Mouse (Mus musculus) megakaryocyte, adult 5-6 weeks (primary cell): Measurements from ENCODE around the gene Pde3a. TPM values are rescaled to one million over a fixed set of nuclear protein-coding genes. Genes with fewer than 3 reads are reported as not detected.
"Not testable (repeated sequence)": the region's sequence is repeated elsewhere in the genome, so short reads cannot be mapped to it uniquely, and the experiment has no call there.

Experiments used
- ATAC-seq: 2 replicates; pipeline ENCODE4 v1.8.0; 2016; ENCODE audit warnings: mild to moderate bottlenecking, inconsistent platforms; ENCODE audit not compliant: poor library complexity, severe bottlenecking
- total RNA-seq, 2 experiments: library from RNA; stranded (forward) in 1 of 2; stranded (reverse) in 1 of 2; fragments of 153-499, 151-499 nt in 1 of 2; fragments of 221-1000, 200-1000 nt in 1 of 2; gene quantifications; 2 replicates each; pipeline versions ENCODE4 v1.2.3 to v1.2.4; 2015 to 2017

Gene Pde3a
- total RNA-seq, 2 experiments from 2014 or later, result not detected

DNA sequence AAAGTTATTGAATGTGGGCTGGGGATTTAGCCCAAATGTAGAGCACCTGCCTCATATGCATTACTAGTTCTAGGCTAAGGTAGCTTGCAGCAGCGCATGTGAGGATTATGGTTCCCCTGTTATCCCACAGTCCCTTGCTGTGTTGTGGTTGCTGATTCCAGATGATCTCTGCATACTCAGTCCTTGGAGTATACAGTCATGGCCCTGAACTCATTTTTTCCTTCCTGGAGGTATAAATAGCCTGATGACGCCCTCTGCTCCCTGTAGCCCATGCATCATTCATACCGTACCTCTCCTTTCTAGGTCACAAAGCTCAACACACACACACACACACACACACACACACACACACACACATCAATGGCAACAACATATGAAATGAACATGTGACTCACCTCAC, 72.2 kb downstream of the Pde3a start:
- no peak for ATAC-seq

DNA sequence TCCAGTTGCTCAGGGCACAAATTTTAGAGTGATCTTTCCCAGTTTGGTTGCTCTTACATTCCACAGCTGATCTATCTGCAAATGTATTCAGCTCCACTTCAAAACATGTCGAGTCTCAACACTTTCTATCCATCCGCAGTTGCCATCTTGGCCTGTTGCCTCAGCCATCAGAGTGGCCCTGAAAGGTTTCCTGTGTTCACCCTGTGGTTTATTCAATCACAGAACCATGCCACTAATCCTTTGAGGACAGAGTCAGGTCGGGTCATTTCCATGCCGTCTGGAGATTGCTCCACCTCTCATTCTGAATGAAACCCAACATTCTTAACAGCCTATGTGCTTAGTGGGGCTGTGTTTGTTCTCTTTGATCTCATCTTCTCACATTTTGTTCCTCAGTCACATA, 73.9 kb downstream of the Pde3a start:
- ATAC-seq, result no peak

DNA sequence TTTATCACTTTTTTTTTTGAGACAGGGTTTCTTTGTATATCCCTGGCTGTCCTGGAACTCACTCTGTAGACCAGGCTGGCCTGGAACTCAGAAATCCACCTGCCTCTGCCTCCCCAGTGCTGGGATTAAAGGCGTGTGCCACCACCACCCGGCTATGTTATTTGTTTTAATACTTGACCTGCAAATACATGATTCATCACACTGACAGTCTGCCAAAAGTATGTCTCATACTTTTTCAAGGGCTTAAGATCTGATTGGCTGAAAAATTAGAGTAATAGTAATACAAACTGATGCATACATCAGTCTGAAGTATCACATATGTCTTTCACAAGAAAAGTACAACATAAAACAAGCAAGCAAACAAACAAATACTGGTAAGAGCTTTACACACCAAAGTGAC, 78.1 kb downstream of the Pde3a start:
- ATAC-seq, result not testable (repeated sequence)

DNA sequence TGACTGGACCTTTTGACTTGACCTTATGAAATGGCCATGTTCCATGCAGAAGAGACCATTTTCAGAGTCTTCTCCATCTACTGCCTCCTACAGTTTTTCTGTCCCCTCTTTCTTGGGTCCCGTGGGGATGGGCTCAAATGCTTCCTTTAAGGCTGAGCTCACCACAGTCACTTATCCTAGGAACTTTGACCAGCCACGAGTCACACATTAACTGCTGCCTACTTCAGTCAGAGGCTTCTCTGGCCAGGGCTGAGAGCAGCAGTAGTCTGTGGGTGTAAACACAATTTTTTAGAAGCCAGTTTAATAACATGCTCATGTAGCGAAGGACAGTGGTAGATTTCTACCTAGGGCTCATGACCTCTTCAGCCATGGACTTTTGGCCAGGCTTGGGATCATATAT, 79.0 kb downstream of the Pde3a start:
- ATAC-seq, result no peak

GRCm38 (mm10) chr6:141331464-141331863, 82.4 kb downstream of the Pde3a start:
- ATAC-seq, result no peak

DNA sequence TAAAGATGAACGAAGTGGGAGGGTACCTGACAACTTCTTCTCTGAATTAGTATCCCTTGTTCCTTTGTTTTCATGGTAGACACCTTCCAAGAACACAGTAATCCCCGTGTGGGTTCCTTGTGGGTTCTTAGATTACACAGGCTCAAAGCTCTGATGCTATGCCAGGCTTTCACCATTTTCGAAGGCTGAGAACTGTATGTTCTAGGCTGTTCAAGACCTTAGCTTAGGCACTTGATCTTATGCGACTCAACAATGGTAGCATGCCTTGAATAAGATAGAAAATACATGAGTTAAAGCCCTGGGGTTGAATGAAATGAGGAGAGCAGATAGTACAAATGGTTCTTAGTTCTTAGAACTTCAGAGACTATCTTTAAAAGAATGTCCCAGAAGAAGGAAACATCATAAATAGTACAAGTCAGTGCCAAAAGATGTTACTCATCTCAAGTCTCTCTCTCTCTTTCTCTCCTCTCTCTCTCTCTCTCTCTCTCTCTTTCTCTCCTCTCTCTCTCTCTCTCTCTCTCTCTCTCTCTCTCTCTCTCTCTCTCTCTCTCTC, 83.6 kb downstream of the Pde3a start:
- ATAC-seq, result no peak

DNA sequence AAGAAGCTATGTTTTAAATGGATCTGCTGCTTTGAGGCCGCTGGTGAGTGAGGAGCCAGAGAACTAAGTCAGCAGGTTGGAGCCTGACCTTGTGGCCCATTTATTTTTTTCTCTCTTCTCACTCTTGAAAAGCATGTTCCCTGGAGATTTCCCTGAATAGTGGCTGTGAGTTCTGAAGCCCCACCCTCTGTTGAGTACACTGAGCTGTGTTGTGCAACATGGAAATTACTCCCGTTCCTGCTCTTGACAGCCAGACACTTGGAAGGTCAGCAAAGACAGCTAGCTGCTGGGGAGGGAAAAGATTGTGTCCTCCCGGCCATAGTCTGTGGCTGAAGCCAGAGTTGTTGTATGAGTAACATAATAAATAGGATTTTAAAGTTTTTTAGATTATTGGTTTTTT, 84.2 kb downstream of the Pde3a start:
- ATAC-seq, result no peak

- no peak for ATAC-seq
Measured at GRCm38 (mm10) chr6:141335878-141336277, 86.8 kb downstream of the Pde3a start.

DNA sequence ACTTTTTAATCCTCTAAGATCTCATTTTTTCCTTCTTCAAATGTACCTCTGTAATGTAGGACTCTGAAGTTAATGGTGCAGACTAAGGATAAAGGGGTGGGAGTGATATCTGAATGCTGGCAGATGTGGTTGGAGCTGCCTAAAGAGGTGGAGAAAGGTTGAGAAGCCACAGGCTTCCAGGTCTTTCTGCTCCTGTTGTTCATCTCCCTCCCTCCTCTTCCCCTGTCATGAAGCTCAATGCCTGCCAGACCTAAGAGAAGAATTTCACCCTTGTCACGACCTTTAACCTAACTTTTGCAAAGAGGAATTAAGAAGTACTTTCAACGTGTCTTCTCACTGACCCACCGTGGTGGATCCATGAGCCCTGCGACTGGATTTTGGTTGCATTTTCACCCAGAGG, 87.4 kb downstream of the Pde3a start:
- no peak for ATAC-seq

DNA sequence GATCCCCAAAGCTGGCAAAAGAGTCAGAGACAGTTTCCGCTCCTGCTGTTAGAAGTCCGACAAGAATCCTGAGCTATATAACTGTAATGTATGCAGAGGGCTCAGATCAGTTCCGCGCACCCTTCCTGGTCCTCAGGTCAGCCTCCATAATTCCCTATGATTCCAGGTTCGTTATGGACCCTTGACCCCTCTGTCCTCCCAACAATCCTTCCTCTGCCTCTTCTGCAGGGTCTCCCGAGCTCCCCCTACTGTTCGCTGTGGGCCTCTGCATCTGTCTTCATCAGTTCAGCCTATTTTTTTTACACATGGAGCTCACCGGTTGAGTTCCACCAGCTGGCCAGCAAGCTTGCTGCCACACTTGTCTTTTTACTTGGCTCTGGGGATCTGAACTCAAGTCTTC, 88.6 kb downstream of the Pde3a start:
- peak; percentile 81 for ATAC-seq

GRCm38 (mm10) chr6:141341385-141341784, 92.3 kb downstream of the Pde3a start:
- ATAC-seq, result no peak

GRCm38 (mm10) chr6:141347870-141348269, 98.8 kb downstream of the Pde3a start:
- no peak for ATAC-seq

GRCm38 (mm10) chr6:141348542-141348941, 99.5 kb downstream of the Pde3a start:
- no peak for ATAC-seq

GRCm38 (mm10) chr6:141350261-141350660, 101.2 kb downstream of the Pde3a start:
- ATAC-seq, result no peak

- no peak for ATAC-seq
Measured at GRCm38 (mm10) chr6:141352277-141352676, 103.2 kb downstream of the Pde3a start.

DNA sequence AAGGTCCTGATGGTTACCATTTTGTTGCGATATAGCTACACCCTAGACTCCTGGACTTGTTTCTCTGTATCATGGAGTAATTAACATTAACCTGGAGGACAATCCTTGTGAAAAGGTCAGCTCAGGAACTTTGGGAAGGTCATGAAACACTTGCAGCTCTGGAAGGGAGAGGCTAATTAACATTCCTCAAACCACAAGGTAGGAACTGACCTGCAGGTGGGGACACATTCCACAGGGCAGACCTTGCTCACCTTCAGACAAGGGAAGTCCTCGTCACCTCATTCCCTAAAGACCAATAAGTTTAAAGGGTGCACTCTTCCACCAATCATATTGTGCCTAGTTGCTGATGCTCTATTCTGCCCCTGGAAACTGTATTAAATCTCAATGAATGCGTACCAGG, 114.6 kb downstream of the Pde3a start:
- no peak for ATAC-seq

- no peak for ATAC-seq
Measured at GRCm38 (mm10) chr6:141367037-141367436, 118.0 kb downstream of the Pde3a start.

GRCm38 (mm10) chr6:141372697-141373096, 123.6 kb downstream of the Pde3a start:
- ATAC-seq, result no peak

DNA sequence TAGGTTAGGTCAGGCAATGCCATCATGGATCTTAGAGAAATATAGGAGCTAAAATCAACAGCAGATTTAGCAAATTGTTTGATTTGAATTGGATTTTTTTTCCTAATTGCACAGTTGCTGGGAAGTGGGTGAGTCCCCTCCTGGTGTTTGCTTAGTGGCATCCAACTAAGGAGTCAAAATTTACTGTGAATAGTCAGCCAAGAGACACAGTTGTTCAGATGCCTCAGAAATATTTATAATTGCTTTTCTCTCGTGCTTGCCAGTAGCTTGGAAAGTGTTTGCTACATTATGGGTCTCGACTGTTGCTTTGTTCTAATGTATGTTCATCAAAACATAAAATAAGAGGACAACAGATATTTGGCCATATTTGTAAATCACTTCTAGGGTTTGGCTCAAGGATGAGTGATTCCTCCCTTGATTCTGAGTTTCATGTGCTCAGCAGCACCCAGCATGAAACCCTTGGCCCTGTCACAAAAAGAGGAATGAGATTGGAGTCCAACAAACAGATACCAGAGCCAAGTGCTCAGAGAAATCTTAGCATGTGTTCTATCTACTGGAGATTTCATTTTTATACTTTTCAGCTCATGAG, 125.5 kb downstream of the Pde3a start:
- no peak for ATAC-seq

DNA sequence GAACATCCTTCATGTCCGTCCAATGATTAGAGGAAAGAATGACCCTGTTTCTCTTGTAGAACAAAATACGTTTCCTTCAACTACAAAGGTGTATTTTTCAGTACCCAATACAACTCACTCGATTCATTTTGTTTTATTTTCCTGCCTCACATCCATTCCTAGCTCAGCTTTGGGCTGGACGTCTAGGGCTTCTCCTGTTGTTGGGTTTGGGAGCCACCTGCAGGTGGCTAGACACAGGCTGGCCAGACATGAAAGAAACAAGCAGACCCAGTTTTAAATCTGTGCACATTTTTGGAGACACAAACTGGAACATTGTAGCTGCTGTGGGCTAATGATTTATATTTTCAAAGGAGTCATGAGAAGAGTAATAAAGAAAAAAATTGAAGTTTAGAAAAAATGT, 126.1 kb downstream of the Pde3a start:
- no peak for ATAC-seq

DNA sequence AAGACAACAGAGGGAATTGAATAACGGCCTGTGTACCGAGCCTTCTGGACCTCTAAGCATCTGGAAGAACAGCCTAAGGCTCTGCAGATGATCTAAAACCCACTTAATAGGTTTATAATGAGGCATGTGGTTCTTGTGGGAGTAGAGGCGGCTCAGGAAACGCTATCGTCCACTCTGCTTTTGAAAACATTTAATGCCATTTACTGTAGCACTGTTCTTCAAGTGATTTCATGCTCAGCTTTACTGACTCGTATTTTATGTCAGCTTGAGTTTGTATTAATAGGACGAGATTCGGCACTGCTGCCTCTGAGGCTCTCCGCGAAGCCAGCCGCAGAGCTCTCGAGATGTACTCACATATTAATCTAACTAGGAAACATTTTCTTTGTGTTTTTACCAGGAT, 131.9 kb downstream of the Pde3a start:
- no peak for ATAC-seq

- ATAC-seq, result no peak
Measured at GRCm38 (mm10) chr6:141381473-141381872, 132.4 kb downstream of the Pde3a start.

DNA sequence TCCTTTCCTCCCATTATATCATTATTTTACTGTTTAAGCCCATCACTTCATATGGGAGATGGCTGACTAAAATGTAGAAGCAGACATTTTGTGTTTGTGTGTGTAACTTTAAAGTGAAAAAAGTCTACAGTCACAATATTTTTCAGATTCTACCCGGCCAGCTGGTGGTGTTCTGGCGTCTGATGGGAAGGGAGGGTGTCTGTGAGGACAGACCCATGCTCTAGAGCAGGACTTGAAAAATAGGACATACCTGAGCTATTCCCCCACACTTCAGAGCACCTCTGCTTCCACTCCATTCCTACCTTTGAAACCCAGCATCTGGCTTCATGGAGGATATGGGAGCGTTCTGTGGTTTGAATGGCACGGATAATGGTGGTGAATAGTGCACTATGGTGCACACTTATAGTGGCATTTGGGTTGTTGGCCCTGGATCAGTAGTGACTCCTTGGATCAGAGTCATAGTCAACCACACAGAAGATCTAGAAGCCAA, 132.9 kb downstream of the Pde3a start:
- ATAC-seq, result no peak
